Mouse (Mus musculus) intestine, embryonic 15.5 days (tissue): ENCODE measurements at regions not wholly inside any gene's neighbourhood (a gene's known extent, or its start where the extent isn't known, plus 50 kb on each side); places are given as distances from the start of the nearest gene placed in this dataset.

Experiments
- ATAC-seq: fragments of 200-750 bp; cut with Nextera tagmentation; 2 replicates; pipeline ENCODE4 v1.8.0; 2017; ENCODE audit warnings: moderate TSS enrichment, moderate library complexity
- H3K27ac ChIP-seq: fragments of 300-500 bp; sonication (generic); 2 replicates; pipeline ENCODE4 v1.5.1; 2015; ENCODE audit warnings: mild to moderate bottlenecking, inconsistent platforms
- H3K27me3 ChIP-seq: fragments of 300-500 bp; sonication (generic); replicated peaks from 2 replicates; pipeline ENCODE4 v1.6.1; 2015; ENCODE audit warnings: inconsistent platforms
- H3K36me3 ChIP-seq: fragments of 300-500 bp; sonication (generic); 2 replicates; pipeline ENCODE4 v1.6.1; 2015; ENCODE audit warnings: inconsistent platforms
- H3K4me1 ChIP-seq: fragments of 300-500 bp; sonication (generic); replicated peaks from 2 replicates; pipeline ENCODE4 v1.6.1; 2015; ENCODE audit warnings: inconsistent platforms
- H3K4me2 ChIP-seq: fragments of 300-500 bp; sonication (generic); replicated peaks from 2 replicates; pipeline ENCODE4 v1.6.1; 2015; ENCODE audit warnings: mild to moderate bottlenecking, inconsistent platforms
- H3K4me3 ChIP-seq: fragments of 300-500 bp; sonication (generic); replicated peaks from 2 replicates; pipeline ENCODE4 v1.5.1; 2015; ENCODE audit warnings: inconsistent platforms
- H3K9ac ChIP-seq: fragments of 300-500 bp; sonication (generic); 2 replicates; pipeline ENCODE4 v1.6.1; 2015; ENCODE audit warnings: inconsistent platforms
- H3K9me3 ChIP-seq: fragments of 300-500 bp; sonication (generic); 2 replicates; pipeline ENCODE4 v1.6.1; 2016; ENCODE audit warnings: inconsistent platforms
- WGBS: fragments of 180-500 bp; shearing (Covaris S2); methylation state at CpG from one replicate; pipeline ENCODE4 v1.1.7; 2015; 5-methylcytosine and 5-hydroxymethylcytosine counted together

GRCm38 (mm10) chr12:12567058-12567733, 305.3 kb downstream of the Fam49a start:
- WGBS: 95% methylated on average over 7 of the region's 7 CpGs
- no peaks in the 10 kb centered on the region for H3K9me3 ChIP-seq
- H3K4me2 ChIP-seq: no peak overlapping the region
- no peak overlapping the region for H3K9ac ChIP-seq
- no peaks in the 10 kb centered on the region for H3K36me3 ChIP-seq
- H3K27me3 ChIP-seq: no peaks in the 10 kb centered on the region
- no peaks in the 10 kb centered on the region for H3K4me1 ChIP-seq
- no peak for ATAC-seq
- no peak overlapping the region for H3K4me3 ChIP-seq
- H3K27ac ChIP-seq: no peak overlapping the region

DNA sequence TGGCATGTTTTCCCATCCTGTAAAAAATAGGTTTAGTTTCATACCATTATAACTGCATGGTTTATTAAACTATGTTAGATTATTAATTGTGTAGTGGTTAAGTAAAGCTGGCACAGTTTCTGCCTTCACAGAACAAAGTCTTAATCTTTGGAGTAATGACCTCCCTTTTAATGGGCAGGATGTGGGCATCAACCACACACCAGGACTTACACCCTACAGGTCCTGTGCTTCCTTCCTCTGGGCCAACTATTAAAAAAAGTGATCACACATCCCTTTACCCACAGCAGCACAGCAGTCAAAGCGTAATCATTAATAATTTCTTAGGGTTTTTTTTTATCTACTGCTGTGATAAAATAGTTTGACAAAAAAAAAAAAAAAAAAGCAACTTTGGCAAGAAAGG, 300.3 kb downstream of the Fam49a start:
- Histone ChIP-seq H3K9me3 (no peaks in the 10 kb centered on the region), H3K9ac (no peak overlapping the region), H3K27me3 (no peaks in the 10 kb centered on the region), H3K4me2 (no peak overlapping the region), H3K36me3 (no peaks in the 10 kb centered on the region), H3K27ac (no peak overlapping the region), H3K4me1 (no peaks in the 10 kb centered on the region), H3K4me3 (no peak overlapping the region)
- WGBS: 89% methylated on average over 1 of the region's 1 CpGs
- ATAC-seq: no peak

DNA sequence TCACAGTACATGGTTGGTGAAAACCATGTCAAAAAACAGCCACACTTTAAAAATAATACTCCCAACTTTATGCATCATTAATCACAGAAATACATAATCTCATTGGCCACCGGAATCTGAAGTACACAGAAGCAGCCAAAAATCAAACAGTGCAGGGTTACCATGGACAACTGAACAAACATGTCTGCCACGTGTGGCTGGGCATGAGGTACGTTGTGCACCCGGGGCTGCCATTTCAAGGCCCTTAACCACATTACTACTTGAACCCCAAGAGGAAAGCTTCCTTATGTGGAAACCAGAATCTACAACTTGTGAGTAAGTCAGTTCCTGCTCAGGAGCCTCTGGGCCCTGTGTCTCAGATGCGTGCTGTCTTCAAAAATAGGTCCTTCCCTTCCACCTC, 289.9 kb downstream of the Fam49a start:
- Histone ChIP-seq H3K27ac (no peak overlapping the region), H3K4me1 (no peaks in the 10 kb centered on the region), H3K27me3 (no peaks in the 10 kb centered on the region), H3K36me3 (no peaks in the 10 kb centered on the region), H3K4me3 (no peak overlapping the region), H3K4me2 (no peak overlapping the region), H3K9me3 (no peaks in the 10 kb centered on the region), H3K9ac (no peak overlapping the region)
- WGBS: 65% methylated on average over 5 of the region's 5 CpGs
- no peak for ATAC-seq

DNA sequence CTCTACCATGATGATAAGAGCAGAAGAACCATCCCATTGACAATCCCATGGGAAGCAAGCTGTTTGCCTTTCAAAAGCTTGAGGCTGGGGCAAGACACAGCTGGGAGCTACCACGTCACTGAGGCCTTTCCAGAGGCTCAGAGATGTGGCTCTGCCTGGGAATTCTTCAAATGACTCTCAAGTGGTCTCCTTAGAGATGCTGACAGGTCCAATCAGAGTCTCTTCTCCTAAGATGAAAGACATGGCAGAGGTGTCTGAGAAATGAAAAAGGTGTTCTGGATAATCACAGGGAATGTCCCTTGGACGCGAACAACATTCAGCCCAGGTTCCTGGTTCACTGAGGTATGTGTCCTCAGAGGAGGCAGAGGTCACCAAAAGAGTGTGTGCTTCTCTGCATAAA, 287.7 kb downstream of the Fam49a start:
- 84% methylated on average over 3 of the region's 3 CpGs for whole genome bisulfite sequencing
- no peak overlapping the region for H3K9ac ChIP-seq
- H3K4me2 ChIP-seq: no peak overlapping the region
- no peak overlapping the region for H3K27ac ChIP-seq
- H3K9me3 ChIP-seq: no peaks in the 10 kb centered on the region
- no peaks in the 10 kb centered on the region for H3K27me3 ChIP-seq
- H3K4me3 ChIP-seq: no peak overlapping the region
- H3K4me1 ChIP-seq: no peaks in the 10 kb centered on the region
- H3K36me3 ChIP-seq: no peaks in the 10 kb centered on the region
- no peak for ATAC-seq

DNA sequence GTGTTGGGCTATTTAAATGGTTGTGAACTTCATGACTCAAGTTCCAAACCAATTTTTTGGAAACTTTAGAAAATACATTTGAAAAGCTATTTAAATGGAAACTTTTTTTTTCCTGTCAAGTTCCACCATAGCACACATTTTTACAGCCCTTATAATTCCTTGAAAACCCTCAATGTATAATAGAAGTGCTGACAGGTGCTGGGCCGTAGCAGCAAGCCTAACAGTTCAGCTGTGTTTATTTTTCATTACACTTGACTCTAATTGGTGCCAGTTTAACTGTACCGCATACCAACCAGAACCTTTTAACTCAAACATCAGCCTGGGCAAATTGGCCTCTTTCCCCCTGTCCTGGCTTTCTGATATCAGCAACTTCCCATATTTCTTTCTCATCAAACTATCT, 286.7 kb downstream of the Fam49a start:
- Histone ChIP-seq H3K27ac (no peak overlapping the region), H3K27me3 (no peaks in the 10 kb centered on the region), H3K36me3 (no peaks in the 10 kb centered on the region), H3K4me2 (no peak overlapping the region), H3K4me3 (no peak overlapping the region), H3K9me3 (no peaks in the 10 kb centered on the region), H3K9ac (no peak overlapping the region), H3K4me1 (no peaks in the 10 kb centered on the region)
- WGBS: 51% methylated on average over 2 of the region's 2 CpGs
- ATAC-seq: no peak

GRCm38 (mm10) chr12:12547477-12547876, 285.5 kb downstream of the Fam49a start:
- no peaks in the 10 kb centered on the region for H3K27me3 ChIP-seq
- H3K9me3 ChIP-seq: no peaks in the 10 kb centered on the region
- H3K27ac ChIP-seq: no peak overlapping the region
- no peak overlapping the region for H3K4me3 ChIP-seq
- 70% methylated on average over 1 of the region's 1 CpGs for WGBS
- no peak overlapping the region for H3K4me2 ChIP-seq
- H3K4me1 ChIP-seq: no peaks in the 10 kb centered on the region
- H3K36me3 ChIP-seq: no peaks in the 10 kb centered on the region
- H3K9ac ChIP-seq: no peak overlapping the region
- no peak for ATAC-seq

DNA sequence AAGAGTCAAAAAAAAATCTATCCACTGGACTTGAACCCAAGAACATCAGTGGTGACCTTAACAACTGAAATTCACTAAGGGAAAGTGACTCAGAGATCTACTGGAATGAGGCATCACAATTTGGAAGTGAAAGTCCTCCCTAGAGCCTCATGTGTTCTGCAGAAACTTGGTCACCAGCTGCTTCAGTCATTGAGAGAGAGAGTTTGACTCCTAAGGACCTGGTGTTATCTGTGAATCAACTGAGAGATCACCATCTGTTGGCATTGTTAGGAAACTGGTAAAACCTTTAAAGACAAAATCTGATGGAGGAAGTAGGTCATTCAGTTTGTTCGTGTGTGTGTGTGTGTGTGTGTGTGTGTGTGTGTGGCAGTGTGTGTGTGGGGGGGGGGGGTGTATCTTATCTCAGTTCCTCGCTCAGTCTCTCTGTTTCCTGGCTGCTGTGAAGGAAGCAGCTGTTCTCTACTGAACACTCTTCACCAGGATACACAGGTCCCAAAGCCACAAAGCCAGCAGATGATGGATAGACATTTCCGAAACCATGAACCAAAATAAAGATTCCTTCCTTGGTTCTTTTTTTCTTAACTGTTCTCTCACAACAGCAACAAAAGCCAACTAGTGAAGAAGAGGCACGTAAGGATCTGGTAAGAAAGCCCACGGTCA, 284.6 kb downstream of the Fam49a start:
- Histone ChIP-seq H3K9me3 (no peaks in the 10 kb centered on the region), H3K4me2 (no peak overlapping the region), H3K27ac (no peak overlapping the region), H3K27me3 (no peaks in the 10 kb centered on the region), H3K4me1 (no peaks in the 10 kb centered on the region), H3K36me3 (no peaks in the 10 kb centered on the region), H3K9ac (no peak overlapping the region), H3K4me3 (no peak overlapping the region)
- WGBS: 86% methylated on average over 5 of the region's 5 CpGs
- no peak for ATAC-seq

GRCm38 (mm10) chr12:12541076-12542070, 279.4 kb downstream of the Fam49a start:
- Histone ChIP-seq H3K27ac (peak overlapping the region; percentile 44; the same call in 1 of the 2 replicates), H3K9ac (no peak overlapping the region), H3K9me3 (no peaks in the 10 kb centered on the region), H3K36me3 (no peaks in the 10 kb centered on the region), H3K4me1 (0 out of 2 replicates have a peak, but pooled peaks cover 2% of the 10 kb centered on the region), H3K27me3 (no peaks in the 10 kb centered on the region), H3K4me2 (peak overlapping the region; percentile 14; the same call in 1 of the 2 replicates), H3K4me3 (no peak overlapping the region)
- ATAC-seq: peak; percentile 81
- WGBS: 44% methylated on average over 13 of the region's 13 CpGs

- Histone ChIP-seq H3K36me3 (no peaks in the 10 kb centered on the region), H3K4me1 (0 out of 2 replicates have a peak, but pooled peaks cover 2% of the 10 kb centered on the region), H3K27ac (no peak overlapping the region), H3K9ac (no peak overlapping the region), H3K4me3 (no peak overlapping the region), H3K9me3 (no peaks in the 10 kb centered on the region), H3K4me2 (no peak overlapping the region), H3K27me3 (no peaks in the 10 kb centered on the region)
- 82% methylated on average over 3 of the region's 3 CpGs for WGBS
- ATAC-seq: no peak
Observed at GRCm38 (mm10) chr12:12539291-12539690, 277.4 kb downstream of the Fam49a start.

- Histone ChIP-seq H3K9ac (no peak overlapping the region), H3K27me3 (no peaks in the 10 kb centered on the region), H3K9me3 (no peaks in the 10 kb centered on the region), H3K4me2 (no peak overlapping the region), H3K27ac (no peak overlapping the region), H3K36me3 (no peaks in the 10 kb centered on the region), H3K4me3 (no peak overlapping the region), H3K4me1 (no peaks in the 10 kb centered on the region)
- WGBS: 5% methylated on average over 2 of the region's 2 CpGs
- 0 out of 2 replicates have a peak, but pooled peaks have one; percentile 24 for ATAC-seq
Observed at GRCm38 (mm10) chr12:12534779-12535178, 272.8 kb downstream of the Fam49a start.

DNA sequence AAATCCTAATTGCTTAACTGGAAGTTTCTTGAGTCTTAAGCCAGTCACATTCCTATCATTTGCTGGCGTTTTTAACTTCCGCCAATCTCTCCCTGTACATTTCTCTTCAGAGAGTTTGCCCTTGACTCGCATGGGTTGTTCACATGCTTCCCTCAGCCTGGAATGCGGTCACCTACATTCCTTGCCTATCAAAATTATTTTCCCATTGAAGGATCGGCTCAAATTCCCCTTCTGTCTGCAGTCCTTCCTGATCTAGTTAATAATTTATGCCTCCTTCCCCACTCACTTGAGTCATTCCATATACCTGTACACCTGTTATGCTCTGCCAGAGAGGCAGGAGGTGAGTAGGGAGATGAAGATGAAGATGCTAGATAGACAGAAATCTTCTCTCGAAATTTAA, 268.9 kb downstream of the Fam49a start:
- H3K4me3 ChIP-seq: no peak overlapping the region
- H3K9ac ChIP-seq: no peak overlapping the region
- H3K9me3 ChIP-seq: no peaks in the 10 kb centered on the region
- ATAC-seq: peak; percentile 85
- no peaks in the 10 kb centered on the region for H3K4me1 ChIP-seq
- H3K27me3 ChIP-seq: no peaks in the 10 kb centered on the region
- H3K27ac ChIP-seq: no peak overlapping the region
- no peaks in the 10 kb centered on the region for H3K36me3 ChIP-seq
- H3K4me2 ChIP-seq: no peak overlapping the region
- WGBS: 42% methylated on average over 6 of the region's 6 CpGs

DNA sequence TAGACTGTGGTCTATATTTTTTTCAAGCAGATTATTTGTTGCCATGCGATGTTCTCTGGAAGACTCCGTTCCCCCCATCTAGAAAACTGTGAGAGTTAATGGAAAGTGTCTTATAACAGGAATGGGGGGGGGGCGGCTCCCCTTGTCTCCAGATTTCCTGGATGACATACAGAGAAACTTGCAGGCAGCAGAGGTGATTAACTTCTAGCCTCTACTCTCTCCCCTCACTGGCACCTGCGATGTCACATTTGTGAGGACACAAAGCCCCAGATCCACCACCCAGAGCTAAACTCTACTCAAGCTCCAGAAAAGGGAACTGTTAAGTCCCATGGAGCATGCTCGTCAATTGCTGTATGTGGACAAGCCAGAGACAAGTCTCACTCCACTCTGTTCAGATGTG, 267.6 kb downstream of the Fam49a start:
- no peak overlapping the region for H3K4me3 ChIP-seq
- no peak overlapping the region for H3K4me2 ChIP-seq
- H3K27ac ChIP-seq: no peak overlapping the region
- ATAC-seq: no peak
- H3K27me3 ChIP-seq: no peaks in the 10 kb centered on the region
- no peak overlapping the region for H3K9ac ChIP-seq
- H3K36me3 ChIP-seq: no peaks in the 10 kb centered on the region
- WGBS: 87% methylated on average over 5 of the region's 5 CpGs
- no peaks in the 10 kb centered on the region for H3K9me3 ChIP-seq
- H3K4me1 ChIP-seq: no peaks in the 10 kb centered on the region
